Mouse (Mus musculus) neutrophil, adult 83 days (primary cell): ENCODE results near the gene Umodl1. TPM values are rescaled to one million over a fixed set of nuclear protein-coding genes. Genes with fewer than 3 reads are reported as not detected.

Source experiments
- total RNA-seq, 2 experiments: library from RNA; stranded (reverse); gene quantifications; one replicate each; pipeline ENCODE4 v1.2.4; 2023

The Umodl1 gene
- total RNA-seq, result not detected

GRCm38 (mm10) chr17:30954340-30954739 lies at the start of gene Umodl1:
Umodl1 (plus strand) TSS chr17:30954640.

GRCm38 (mm10) chr17:31057151-31057890 lies 102.9 kb downstream of the Umodl1 start, which contains the start of gene Abcg1:
Abcg1 (plus strand) TSS chr17:31057675.

Other genes with a start within 250 kb of the Umodl1 start
- gene Glp1r, start 52.8 kb upstream of the Umodl1 start, total RNA-seq, result not detected
- gene Abcg1, start 103.0 kb downstream of the Umodl1 start, total RNA-seq, result 10 to 100 TPM; 48.6 to 50.0 TPM
- not detected for gene Tff3, start 175.0 kb downstream of the Umodl1 start, total RNA-seq
- not detected for gene Tff2, start 189.6 kb downstream of the Umodl1 start, total RNA-seq
- gene Tff1, start 210.6 kb downstream of the Umodl1 start, total RNA-seq, result not detected
- 1 to 10 TPM; 1.8 TPM for gene Tmprss3, start 244.3 kb downstream of the Umodl1 start, total RNA-seq